Mouse (Mus musculus) stomach, embryonic 14.5 days (tissue): ENCODE measurements around the gene 6430628N08Rik. TPM values are rescaled to one million over a fixed set of nuclear protein-coding genes. Genes with fewer than 3 reads are reported as not detected.
A peak's percentile ranks its signal among the peaks of the same experiment; 100 is the strongest.

Experiments used
- ATAC-seq: fragments of 200-750 bp; cut with Nextera tagmentation; 2 replicates; pipeline ENCODE4 v1.8.0; 2017; ENCODE audit warnings: low read depth, moderate TSS enrichment; ENCODE audit not compliant: insufficient number of reproducible peaks, insufficient read depth, low FRiP score
- H3K27ac ChIP-seq: fragments of 300-500 bp; sonication (generic); 2 replicates; pipeline ENCODE4 v1.5.1; 2014; ENCODE audit warnings: mild to moderate bottlenecking, low read length, moderate library complexity, mixed read lengths
- H3K27me3 ChIP-seq: fragments of 300-500 bp; sonication (generic); 2 replicates; pipeline ENCODE4 v1.6.1; 2014; ENCODE audit warnings: low read length, control low read depth, mixed read lengths; ENCODE audit not compliant: control insufficient read depth, insufficient read depth
- H3K36me3 ChIP-seq: fragments of 300-500 bp; sonication (generic); 2 replicates; pipeline ENCODE4 v1.6.1; 2014; ENCODE audit warnings: mild to moderate bottlenecking, control low read depth, low read length, moderate library complexity, mixed read lengths; ENCODE audit not compliant: control insufficient read depth, insufficient read depth
- H3K4me1 ChIP-seq: fragments of 300-500 bp; sonication (generic); 2 replicates; pipeline ENCODE4 v1.6.1; 2014; ENCODE audit warnings: low read length, control low read depth, mixed read lengths; ENCODE audit not compliant: control insufficient read depth, insufficient read depth
- H3K4me2 ChIP-seq: fragments of 300-500 bp; sonication (generic); replicated peaks from 2 replicates; pipeline ENCODE4 v1.6.1; 2014; ENCODE audit warnings: low read depth, low read length, control low read depth
- H3K4me3 ChIP-seq: fragments of 300-500 bp; sonication (generic); 2 replicates; pipeline ENCODE4 v1.5.1; 2014; ENCODE audit warnings: low read depth, low read length, control low read depth
- H3K9ac ChIP-seq: fragments of 300-500 bp; sonication (generic); replicated peaks from 2 replicates; pipeline ENCODE4 v1.6.1; 2014; ENCODE audit warnings: low read depth, mild to moderate bottlenecking, control low read depth, low read length, moderate library complexity, mixed read lengths
- H3K9me3 ChIP-seq: fragments of 300-500 bp; sonication (generic); 2 replicates; pipeline ENCODE4 v1.6.1; 2016; ENCODE audit warnings: low read depth, low read length, control low read depth; ENCODE audit not compliant: control insufficient read depth
- WGBS: fragments of 180-500 bp; shearing (Covaris S2); extraction: QIAGEN DNeasy Blood & Tissue Kit; methylation state at CpG from one replicate; pipeline ENCODE4 v1.1.7; 2014; 5-methylcytosine and 5-hydroxymethylcytosine counted together
- polyA plus RNA-seq: library from polyadenylated mRNA; unstranded; fragments of >200 nt; fragmentation: Nextera tagmentation; extraction: Ambion mirVana; gene quantifications from 2 replicates; pipeline ENCODE4 v1.2.1, GENCODE M21; 2014

6430628N08Rik gene
- polyA plus RNA-seq, result not detected in 2 replicates

DNA sequence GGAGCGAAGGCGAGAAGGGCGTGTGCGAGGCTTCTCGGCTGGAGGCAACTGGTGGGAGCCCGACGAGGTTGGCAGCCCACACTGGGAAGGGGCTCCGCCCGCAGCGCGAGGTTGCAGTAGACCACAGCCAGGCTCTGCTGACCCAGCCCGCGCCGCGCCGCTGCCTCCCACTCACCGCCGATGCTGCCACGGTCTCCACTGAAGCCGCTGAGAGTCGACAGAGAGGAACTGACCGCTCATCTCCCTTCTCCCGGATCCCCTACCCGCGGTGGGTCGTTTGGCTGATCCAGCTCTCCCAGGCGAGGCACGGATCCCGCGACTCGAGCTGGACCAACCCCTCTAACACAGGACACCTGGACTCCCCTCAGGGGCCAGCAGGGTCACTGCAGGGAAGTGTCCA is at the start of gene 6430628N08Rik:
Gene 6430628N08Rik, plus strand, starts transcription at position 113 of the 400 bp plus-strand sequence.
- ATAC-seq, result no peak
- WGBS, result under 1% methylated on average over 31 of the region's 31 CpGs
- Histone ChIP-seq H3K9me3 (no peaks in the 10 kb centered on the region), H3K27me3 (peaks cover 8% of the 10 kb centered on the region; the same call in 1 of the 2 replicates), H3K4me3 (peak within 1 kb of the TSS; percentile 13; the same call in 1 of the 2 replicates), H3K27ac (no peak within 1 kb of the TSS), H3K4me1 (0 out of 2 replicates have a peak, but pooled peaks cover 2% of the 10 kb centered on the region), H3K4me2 (peak within 1 kb of the TSS; percentile 48), H3K9ac (no peak within 1 kb of the TSS), H3K36me3 (no peaks in the 10 kb centered on the region)

DNA sequence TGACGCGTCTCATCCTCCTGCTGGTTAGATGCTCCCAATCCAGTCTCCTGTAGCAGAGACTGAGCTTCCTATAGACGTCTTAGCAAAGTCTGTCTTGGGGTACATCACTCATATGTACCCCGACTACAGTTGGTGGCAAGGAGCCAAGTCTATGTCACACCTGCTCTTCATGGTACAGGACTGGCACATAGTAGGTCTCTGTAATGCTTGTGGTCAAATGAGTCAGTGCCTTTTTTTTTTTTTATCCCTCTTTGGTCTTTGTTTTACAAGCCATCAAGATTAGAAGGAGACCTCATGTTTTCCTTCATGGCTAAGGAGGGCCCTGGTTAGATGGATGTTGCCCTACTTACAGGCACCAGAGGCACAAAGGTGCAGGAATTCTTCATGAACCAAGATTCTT is 49.6 kb upstream of the 6430628N08Rik start:
- Histone ChIP-seq H3K4me3 (no peak overlapping the region), H3K9ac (no peak overlapping the region), H3K36me3 (no peaks in the 10 kb centered on the region), H3K4me2 (no peak overlapping the region), H3K9me3 (no peaks in the 10 kb centered on the region), H3K27ac (no peak overlapping the region), H3K27me3 (no peaks in the 10 kb centered on the region), H3K4me1 (peaks cover 5% of the 10 kb centered on the region)
- no peak for ATAC-seq
- WGBS, result 90% methylated on average over 4 of the region's 4 CpGs

DNA sequence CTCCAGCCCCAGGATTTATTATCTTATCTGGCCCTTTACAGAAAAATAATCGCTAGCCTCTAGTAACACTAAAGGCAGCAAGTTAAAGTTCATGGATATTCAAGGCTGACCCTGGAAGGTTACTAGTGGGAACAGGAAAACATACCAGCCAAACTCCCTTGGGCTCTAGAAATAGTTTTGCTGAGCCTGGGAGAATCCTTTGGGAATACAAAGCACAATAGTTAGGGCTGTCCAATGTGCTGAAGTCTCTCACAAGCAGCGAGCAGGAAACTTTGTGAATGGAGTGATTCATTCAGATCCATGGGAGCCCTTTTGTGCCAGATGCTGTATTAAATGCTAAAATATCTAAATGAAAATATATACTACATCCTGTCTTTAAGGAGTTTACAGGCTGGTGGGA is 43.8 kb upstream of the 6430628N08Rik start:
- Histone ChIP-seq H3K27ac (no peak overlapping the region), H3K9ac (no peak overlapping the region), H3K27me3 (no peaks in the 10 kb centered on the region), H3K4me2 (no peak overlapping the region), H3K9me3 (no peaks in the 10 kb centered on the region), H3K36me3 (peaks cover 12% of the 10 kb centered on the region), H3K4me3 (no peak overlapping the region), H3K4me1 (no peaks in the 10 kb centered on the region)
- WGBS, result 66% methylated on average over 2 of the region's 2 CpGs
- ATAC-seq, result no peak

GRCm38 (mm10) chr4:115847377-115847776 is 43.1 kb upstream of the 6430628N08Rik start:
- no peak overlapping the region for H3K4me2 ChIP-seq

GRCm38 (mm10) chr4:115848083-115848482 is 42.4 kb upstream of the 6430628N08Rik start:
- no peak overlapping the region for H3K4me2 ChIP-seq
- H3K27ac ChIP-seq, result no peak overlapping the region
- H3K36me3 ChIP-seq, result peaks cover 12% of the 10 kb centered on the region
- H3K9ac ChIP-seq, result no peak overlapping the region
- 95% methylated on average over 1 of the region's 1 CpGs for WGBS
- H3K9me3 ChIP-seq, result no peaks in the 10 kb centered on the region
- no peak for ATAC-seq
- no peaks in the 10 kb centered on the region for H3K27me3 ChIP-seq
- H3K4me1 ChIP-seq, result no peaks in the 10 kb centered on the region
- H3K4me3 ChIP-seq, result no peak overlapping the region

More at GRCm38 (mm10) chr4:115847377-115847776, 43.1 kb upstream of the 6430628N08Rik start:
- Histone ChIP-seq H3K36me3 (peaks cover 12% of the 10 kb centered on the region), H3K9me3 (no peaks in the 10 kb centered on the region), H3K4me3 (no peak overlapping the region), H3K27me3 (no peaks in the 10 kb centered on the region), H3K4me1 (no peaks in the 10 kb centered on the region), H3K9ac (no peak overlapping the region), H3K27ac (no peak overlapping the region)
- 47% methylated on average over 5 of the region's 5 CpGs for WGBS
- ATAC-seq, result no peak

- peaks cover 12% of the 10 kb centered on the region for H3K36me3 ChIP-seq
- H3K4me2 ChIP-seq, result no peak overlapping the region
- no peaks in the 10 kb centered on the region for H3K4me1 ChIP-seq
- no peak overlapping the region for H3K27ac ChIP-seq
- no peaks in the 10 kb centered on the region for H3K9me3 ChIP-seq
- 54% methylated on average over 8 of the region's 8 CpGs for WGBS
- H3K4me3 ChIP-seq, result no peak overlapping the region
- no peak overlapping the region for H3K9ac ChIP-seq
- no peaks in the 10 kb centered on the region for H3K27me3 ChIP-seq
- peak; percentile 91 for ATAC-seq
Measured at GRCm38 (mm10) chr4:115848990-115849677, 41.3 kb upstream of the 6430628N08Rik start.

DNA sequence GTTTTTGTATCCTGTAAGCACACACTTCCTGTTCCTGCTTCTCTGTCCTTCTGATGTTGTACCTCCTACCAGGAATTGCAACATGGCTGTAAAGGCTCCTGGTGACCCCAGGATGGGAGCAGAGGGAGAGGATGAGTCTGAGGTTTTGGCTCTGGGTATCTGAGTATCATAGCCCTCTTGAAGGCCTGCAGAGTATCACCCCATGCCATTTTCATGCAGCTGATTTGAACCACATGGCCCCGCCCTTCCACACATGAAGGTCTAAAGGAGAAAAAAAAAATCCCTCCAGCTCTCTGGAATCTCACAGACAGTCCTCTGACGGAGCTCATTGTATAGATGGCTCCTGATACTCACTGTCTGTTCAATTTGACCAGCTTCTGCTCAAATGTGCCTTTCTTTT is 40.4 kb upstream of the 6430628N08Rik start:
- ATAC-seq, result no peak
- Histone ChIP-seq H3K9ac (no peak overlapping the region), H3K4me2 (no peak overlapping the region), H3K4me3 (no peak overlapping the region), H3K9me3 (no peaks in the 10 kb centered on the region), H3K4me1 (no peaks in the 10 kb centered on the region), H3K27me3 (no peaks in the 10 kb centered on the region), H3K27ac (0 out of 2 replicates have a peak overlapping the region, but pooled peaks have one; percentile 21), H3K36me3 (peaks cover 12% of the 10 kb centered on the region)
- WGBS, result 71% methylated on average over 2 of the region's 2 CpGs

- Histone ChIP-seq H3K4me3 (no peak overlapping the region), H3K9me3 (no peaks in the 10 kb centered on the region), H3K4me1 (no peaks in the 10 kb centered on the region), H3K4me2 (no peak overlapping the region), H3K27me3 (no peaks in the 10 kb centered on the region), H3K36me3 (peaks cover 12% of the 10 kb centered on the region), H3K27ac (no peak overlapping the region), H3K9ac (no peak overlapping the region)
- no peak for ATAC-seq
- WGBS, result 23% methylated on average over 2 of the region's 2 CpGs
Measured at GRCm38 (mm10) chr4:115850631-115851030, 39.8 kb upstream of the 6430628N08Rik start.
